Mouse (Mus musculus): ENCODE measurements at regions not wholly inside any gene's neighbourhood (a gene's known extent, or its start where the extent isn't known, plus 50 kb on each side); places are given as distances from the start of the nearest gene placed in this dataset.
"Not testable (repeated sequence)": the region's sequence is repeated elsewhere in the genome, so short reads cannot be mapped to it uniquely, and the experiment has no call there.

- DNase-seq (ENCODE audit: low read depth) = peak; percentile 93
These were observed 80.7 kb upstream of the Tbl1xr1 start for GRCm38 (mm10) chr3:21995566-21996391.

GRCm38 (mm10) chr3:21997387-21997786 is 79.1 kb upstream of the Tbl1xr1 start:
- DNase-seq (ENCODE audit: low read depth) = no peak

GRCm38 (mm10) chr3:22005456-22005855 is 71.0 kb upstream of the Tbl1xr1 start:
- DNase-seq (ENCODE audit: low read depth) = no peak

DNA sequence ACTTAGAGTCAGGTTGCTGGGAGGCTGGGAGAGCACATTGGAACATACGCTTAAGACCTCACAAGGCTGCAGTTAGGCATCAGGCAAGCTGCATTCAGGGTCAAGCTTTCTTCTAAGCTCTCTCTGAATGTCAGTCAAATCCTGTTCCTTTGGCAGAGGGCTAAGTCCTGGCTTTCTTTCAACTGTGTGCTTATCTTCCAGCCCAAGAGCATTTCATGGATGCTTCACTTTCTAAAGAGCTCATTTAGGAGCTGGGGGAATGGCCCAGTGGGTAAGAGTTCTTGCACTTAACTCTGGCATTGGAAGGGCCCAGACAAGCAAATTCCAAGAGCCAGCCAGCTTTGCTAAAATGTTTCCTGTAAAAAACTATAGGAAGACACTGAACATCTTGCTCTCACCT is 70.3 kb upstream of the Tbl1xr1 start:
- DNase-seq (ENCODE audit: low read depth) = no peak

- no peak for DNase-seq (ENCODE audit: low read depth)
These were observed 69.8 kb upstream of the Tbl1xr1 start for GRCm38 (mm10) chr3:22006651-22007050.

DNA sequence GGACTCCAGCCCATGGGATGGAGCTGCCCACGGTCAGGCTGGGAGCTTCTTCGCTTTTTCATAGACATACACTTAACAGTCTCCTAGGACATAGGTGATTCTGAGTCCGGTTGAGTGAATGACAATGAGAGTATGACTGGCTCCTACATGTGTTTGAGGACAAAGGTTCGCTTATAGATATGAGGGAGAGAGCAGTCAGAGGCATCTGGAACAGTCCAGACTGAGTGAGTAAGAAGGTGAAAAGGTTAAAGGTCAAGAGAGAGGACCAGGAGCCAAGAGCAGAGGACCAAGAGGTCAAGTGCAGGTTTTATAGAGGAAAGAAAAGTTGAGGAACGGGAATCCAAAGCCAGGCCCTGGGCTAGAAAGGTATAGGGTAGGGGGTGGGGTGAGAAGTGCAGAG is 68.7 kb upstream of the Tbl1xr1 start:
- no peak for DNase-seq (ENCODE audit: low read depth)

DNA sequence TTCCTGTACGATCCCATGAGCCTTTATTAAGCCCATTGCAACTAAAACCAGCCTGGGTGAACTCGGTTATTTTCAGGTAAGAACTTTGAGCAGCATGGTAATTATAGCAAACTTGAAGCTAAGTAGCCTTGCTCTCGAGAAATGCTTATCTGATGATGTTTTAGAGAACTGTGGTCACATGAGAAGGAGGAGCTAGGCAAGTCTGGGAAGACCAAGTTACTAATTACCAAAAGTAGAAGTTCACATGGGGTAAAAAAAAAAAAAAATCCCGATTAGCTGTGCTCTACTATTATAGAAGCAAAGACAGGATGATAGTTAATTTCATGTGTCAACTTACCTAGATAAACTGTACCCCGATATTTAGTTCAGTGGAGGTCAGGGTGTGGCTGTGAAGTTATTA is 68.0 kb upstream of the Tbl1xr1 start:
- DNase-seq (ENCODE audit: low read depth) = no peak

DNA sequence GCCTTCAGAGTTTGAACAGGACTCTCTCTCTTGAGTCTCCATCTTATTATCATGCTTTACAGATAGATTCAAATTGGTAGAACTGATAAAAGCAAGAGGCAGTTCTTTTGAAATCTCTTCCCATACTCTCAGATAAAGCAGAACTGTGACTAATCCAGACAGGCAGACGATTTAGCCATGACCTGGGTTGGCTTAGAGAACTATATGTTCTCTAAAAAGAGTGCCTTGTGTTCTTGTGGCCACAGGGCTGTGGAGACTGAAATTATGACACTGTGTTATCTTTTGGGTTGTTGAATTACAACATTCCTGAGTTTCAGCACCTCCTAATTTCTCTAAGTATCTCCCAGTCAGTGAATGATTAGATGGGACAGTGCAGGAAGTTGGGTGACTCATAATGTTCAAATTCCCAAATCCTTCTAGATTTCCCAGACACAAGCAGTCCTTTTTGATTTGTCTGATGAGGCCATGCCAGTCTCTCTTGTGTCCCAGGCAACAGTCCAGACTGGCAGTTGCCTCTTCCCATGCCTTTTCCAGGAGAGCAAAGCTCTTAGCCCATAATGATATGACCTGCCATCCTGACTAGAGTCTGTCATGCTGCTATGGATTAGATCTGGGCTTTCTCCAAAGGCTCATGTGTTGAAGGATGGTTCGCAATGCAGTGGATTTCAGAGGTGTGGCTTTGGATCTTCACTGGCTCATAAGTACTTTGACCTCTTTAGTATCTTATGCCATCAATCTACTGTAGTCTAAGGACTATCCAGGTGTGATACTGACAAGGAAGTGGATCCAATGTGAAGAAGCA is 66.4 kb upstream of the Tbl1xr1 start:
- DNase-seq (ENCODE audit: low read depth) = peak; percentile 68

GRCm38 (mm10) chr3:22010700-22010991 is 65.8 kb upstream of the Tbl1xr1 start:
- not testable (repeated sequence) for DNase-seq (ENCODE audit: low read depth)

DNA sequence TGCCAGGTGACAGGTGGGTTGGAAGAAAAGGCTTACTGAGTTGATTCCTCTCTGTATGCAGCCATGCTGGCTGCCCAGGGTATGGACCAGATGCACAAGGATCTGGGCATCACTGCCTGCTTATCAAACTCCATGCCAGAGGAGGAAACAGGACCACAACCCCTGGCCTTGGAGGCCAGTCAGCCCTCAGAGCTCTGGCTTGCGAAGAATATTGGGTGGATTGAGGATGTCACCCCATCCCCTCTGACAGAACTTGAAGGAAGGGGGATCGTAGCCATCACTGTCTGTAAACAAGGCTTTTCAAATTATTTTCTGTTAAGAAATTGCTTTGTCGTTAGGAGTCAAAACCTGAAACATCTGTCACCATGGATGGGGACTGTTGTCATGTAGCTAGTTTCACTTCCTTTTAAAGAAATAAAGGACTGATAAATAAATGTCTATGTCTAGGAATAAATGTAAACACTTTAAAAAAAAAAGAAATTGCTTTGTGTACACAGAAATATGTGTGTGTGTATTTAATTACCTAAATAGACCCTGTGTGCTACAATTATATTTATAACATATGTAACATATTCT is 55.0 kb upstream of the Tbl1xr1 start:
- DNase-seq (ENCODE audit: low read depth) = no peak

DNA sequence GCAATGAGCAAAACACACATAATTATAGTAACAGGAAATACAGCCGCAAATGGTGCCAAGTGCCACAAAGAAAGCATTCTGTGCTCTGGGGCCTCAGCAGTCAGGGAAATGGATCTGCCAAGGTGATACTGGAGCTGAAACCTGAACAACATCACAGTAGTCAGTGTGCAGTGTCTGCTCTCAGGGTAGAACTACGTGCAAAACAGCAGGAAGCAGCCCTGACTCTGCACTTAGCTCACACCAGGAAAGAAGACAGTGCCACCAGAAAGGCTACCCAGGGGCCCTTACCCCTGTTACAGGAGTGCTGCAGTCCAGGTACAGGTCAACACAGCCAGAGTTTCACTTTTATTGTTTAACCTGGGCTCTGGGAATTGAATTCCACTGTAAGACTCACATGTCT is 54.0 kb upstream of the Tbl1xr1 start:
- no peak for DNase-seq (ENCODE audit: low read depth)

GRCm38 (mm10) chr3:22023049-22023448 is 53.4 kb upstream of the Tbl1xr1 start:
- no peak for DNase-seq (ENCODE audit: low read depth)

DNA sequence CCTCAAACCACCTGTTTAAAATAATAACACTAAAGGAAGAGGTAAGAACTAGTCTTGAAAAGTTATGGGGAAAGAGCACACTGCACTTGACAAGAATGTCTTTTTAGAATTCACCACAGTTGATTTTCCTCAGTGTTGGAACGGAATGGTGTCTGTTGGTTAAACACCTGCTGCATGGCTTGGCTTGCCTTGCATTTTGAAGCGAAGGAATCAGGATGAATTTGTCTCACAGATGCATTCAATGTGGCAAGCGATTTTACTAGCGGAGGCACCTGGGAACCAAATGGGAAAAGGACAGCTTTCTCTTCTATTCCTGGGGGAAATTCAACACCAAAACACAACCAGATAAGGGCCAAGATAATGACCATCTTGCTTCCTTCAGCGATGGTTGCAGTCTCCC is 52.9 kb upstream of the Tbl1xr1 start:
- no peak for DNase-seq (ENCODE audit: low read depth)

- DNase-seq (ENCODE audit: low read depth) = no peak
These were observed 52.3 kb upstream of the Tbl1xr1 start for GRCm38 (mm10) chr3:22024200-22024599.

GRCm38 (mm10) chr3:22025119-22025518 is 51.3 kb upstream of the Tbl1xr1 start:
- no peak for DNase-seq (ENCODE audit: low read depth)

- DNase-seq (ENCODE audit: low read depth) = no peak
These were observed 50.8 kb upstream of the Tbl1xr1 start for GRCm38 (mm10) chr3:22025615-22026014.
